Mouse (Mus musculus): ENCODE results near the gene 1700008P02Rik. TPM values are rescaled to one million over a fixed set of nuclear protein-coding genes. Genes with fewer than 3 reads are reported as not detected.
"Not testable (repeated sequence)": the region's sequence is repeated elsewhere in the genome, so short reads cannot be mapped to it uniquely, and the experiment has no call there.

Gene 1700008P02Rik
- not detected in 2 replicates for polyA plus RNA-seq (2012; ENCODE audit: insufficient read depth, low replicate concordance)

- H3K27me3 ChIP-seq (replicated peaks), result no peaks in the 10 kb centered on the region
- no peaks in the 10 kb centered on the region for H3K36me3 ChIP-seq (replicated peaks; ENCODE audit: low read length)
- H3K9me3 ChIP-seq, result no peaks in the 10 kb centered on the region
- H3K4me3 ChIP-seq (replicated peaks), result no peak within 1 kb of the TSS
- no peaks in the 10 kb centered on the region for H3K4me1 ChIP-seq
- TF ChIP-seq GATA1 (IDR thresholded peaks at IDR 0.05; ENCODE audit: borderline replicate concordance, low read length) (no peak), FLI1 (IDR thresholded peaks at IDR 0.05; ENCODE audit: low read length) (no peak)
These were observed at the start of gene 1700008P02Rik for GRCm38 (mm10) chr3:6620343-6620742. Gene 1700008P02Rik, minus strand, starts transcription at chr3:6620443.

GRCm38 (mm10) chr3:6649411-6649810, 29.2 kb upstream of the 1700008P02Rik start:
- Histone ChIP-seq H3K9me3 (no peaks in the 10 kb centered on the region), H3K4me3 (replicated peaks) (no peak overlapping the region), H3K27me3 (replicated peaks) (no peaks in the 10 kb centered on the region), H3K4me1 (no peaks in the 10 kb centered on the region), H3K36me3 (replicated peaks; ENCODE audit: low read length) (no peaks in the 10 kb centered on the region)
- no peak for TF ChIP-seq FLI1 (IDR thresholded peaks at IDR 0.05; ENCODE audit: low read length)
- no peak for TF ChIP-seq GATA1 (IDR thresholded peaks at IDR 0.05; ENCODE audit: borderline replicate concordance, low read length)

- H3K27me3 ChIP-seq (replicated peaks); H3K9me3 ChIP-seq; H3K36me3 ChIP-seq (replicated peaks; ENCODE audit: low read length); H3K4me3 ChIP-seq (replicated peaks); H3K4me1 ChIP-seq: not testable (repeated sequence)
These were observed 17.9 kb upstream of the 1700008P02Rik start for GRCm38 (mm10) chr3:6638151-6638550.

- no peak overlapping the region for H3K4me3 ChIP-seq (replicated peaks)
- H3K9me3 ChIP-seq, result no peaks in the 10 kb centered on the region
- H3K36me3 ChIP-seq (replicated peaks; ENCODE audit: low read length), result no peaks in the 10 kb centered on the region
- TF ChIP-seq GATA1 (IDR thresholded peaks at IDR 0.05; ENCODE audit: borderline replicate concordance, low read length) (no peak), FLI1 (IDR thresholded peaks at IDR 0.05; ENCODE audit: low read length) (no peak)
- no peaks in the 10 kb centered on the region for H3K4me1 ChIP-seq
- H3K27me3 ChIP-seq (replicated peaks), result no peaks in the 10 kb centered on the region
These were observed 14.0 kb upstream of the 1700008P02Rik start for GRCm38 (mm10) chr3:6634256-6634655.

GRCm38 (mm10) chr3:6617881-6618280, 2.4 kb downstream of the 1700008P02Rik start:
- Histone ChIP-seq H3K27me3 (replicated peaks) (no peaks in the 10 kb centered on the region), H3K4me1 (no peaks in the 10 kb centered on the region), H3K4me3 (replicated peaks) (no peak overlapping the region), H3K9me3 (no peaks in the 10 kb centered on the region), H3K36me3 (replicated peaks; ENCODE audit: low read length) (no peaks in the 10 kb centered on the region)
- TF ChIP-seq GATA1 (IDR thresholded peaks at IDR 0.05; ENCODE audit: borderline replicate concordance, low read length), result no peak
- TF ChIP-seq FLI1 (IDR thresholded peaks at IDR 0.05; ENCODE audit: low read length), result no peak
